Mouse (Mus musculus): ENCODE data around the gene Actg1. TPM values are rescaled to one million over a fixed set of nuclear protein-coding genes. Genes with fewer than 3 reads are reported as not detected.

Actg1 gene
- polyA plus RNA-seq, 1 experiment from 2014 or later: 2,033 TPM

- Histone ChIP-seq H3K27me3 (ENCODE audit: insufficient read depth, poor library complexity, severe bottlenecking) (no peaks in the 10 kb centered on the region), H3K27ac (no peak overlapping the region), H3K4me1 (peaks cover 37% of the 10 kb centered on the region), H3K36me3 (peaks cover 77% of the 10 kb centered on the region), H3K4me3 (peak overlapping the region; percentile 90; the same call in 1 of the 2 replicates), H3K9me3 (no peaks in the 10 kb centered on the region)
- 86% methylated on average over 17 of the region's 17 CpGs for WGBS
- DNase-seq (ENCODE audit: low spot score): no peak
Measured at GRCm38 (mm10) chr11:120376302-120377160, 28.2 kb upstream of the Actg1 start.

GRCm38 (mm10) chr11:120375324-120375723 lies 27.0 kb upstream of the Actg1 start:
- Histone ChIP-seq H3K27me3 (ENCODE audit: insufficient read depth, poor library complexity, severe bottlenecking) (no peaks in the 10 kb centered on the region), H3K27ac (no peak overlapping the region), H3K9me3 (no peaks in the 10 kb centered on the region), H3K4me3 (no peak overlapping the region), H3K36me3 (peaks cover 77% of the 10 kb centered on the region), H3K4me1 (peaks cover 31% of the 10 kb centered on the region)
- no peak for DNase-seq (ENCODE audit: low spot score)
- WGBS: 90% methylated on average over 10 of the region's 10 CpGs

GRCm38 (mm10) chr11:120373820-120374586 lies 25.7 kb upstream of the Actg1 start:
- WGBS: 89% methylated on average over 23 of the region's 23 CpGs
- no peaks in the 10 kb centered on the region for H3K9me3 ChIP-seq
- H3K36me3 ChIP-seq: peaks cover 85% of the 10 kb centered on the region
- no peak overlapping the region for H3K27ac ChIP-seq
- H3K27me3 ChIP-seq (ENCODE audit: insufficient read depth, poor library complexity, severe bottlenecking): no peaks in the 10 kb centered on the region
- no peak overlapping the region for H3K4me3 ChIP-seq
- no peak for DNase-seq (ENCODE audit: low spot score)
- H3K4me1 ChIP-seq: peaks cover 35% of the 10 kb centered on the region

GRCm38 (mm10) chr11:120373025-120373424 lies 24.7 kb upstream of the Actg1 start:
- no peak for DNase-seq (ENCODE audit: low spot score)
- Histone ChIP-seq H3K36me3 (peaks cover 90% of the 10 kb centered on the region), H3K27me3 (ENCODE audit: insufficient read depth, poor library complexity, severe bottlenecking) (no peaks in the 10 kb centered on the region), H3K27ac (no peak overlapping the region), H3K9me3 (no peaks in the 10 kb centered on the region), H3K4me3 (no peak overlapping the region), H3K4me1 (peaks cover 37% of the 10 kb centered on the region)
- 63% methylated on average over 13 of the region's 13 CpGs for WGBS

- peak overlapping the region; percentile 44; the same call in 1 of the 2 replicates for H3K27ac ChIP-seq
- 47% methylated on average over 8 of the region's 8 CpGs for WGBS
Measured at GRCm38 (mm10) chr11:120369656-120370055, 21.3 kb upstream of the Actg1 start.

GRCm38 (mm10) chr11:120366443-120367027 lies 18.2 kb upstream of the Actg1 start:
- no peak overlapping the region for H3K4me3 ChIP-seq
- no peaks in the 10 kb centered on the region for H3K27me3 ChIP-seq (ENCODE audit: insufficient read depth, poor library complexity, severe bottlenecking)
- 38% methylated on average over 7 of the region's 7 CpGs for WGBS
- no peaks in the 10 kb centered on the region for H3K9me3 ChIP-seq
- peaks cover 60% of the 10 kb centered on the region for H3K4me1 ChIP-seq
- H3K27ac ChIP-seq: peak overlapping the region; percentile 26; the same call in 1 of the 2 replicates
- peaks cover 30% of the 10 kb centered on the region for H3K36me3 ChIP-seq
- DNase-seq (ENCODE audit: low spot score): no peak

More at GRCm38 (mm10) chr11:120369656-120370055, 21.3 kb upstream of the Actg1 start:
- H3K4me1 ChIP-seq: peaks cover 52% of the 10 kb centered on the region
- H3K36me3 ChIP-seq: peaks cover 62% of the 10 kb centered on the region
- H3K27me3 ChIP-seq (ENCODE audit: insufficient read depth, poor library complexity, severe bottlenecking): no peaks in the 10 kb centered on the region
- H3K4me3 ChIP-seq: no peak overlapping the region
- DNase-seq (ENCODE audit: low spot score): no peak
- no peaks in the 10 kb centered on the region for H3K9me3 ChIP-seq

GRCm38 (mm10) chr11:120362891-120363290 lies 14.5 kb upstream of the Actg1 start:
- no peaks in the 10 kb centered on the region for H3K36me3 ChIP-seq
- H3K4me3 ChIP-seq: no peak overlapping the region
- peaks cover 75% of the 10 kb centered on the region for H3K4me1 ChIP-seq
- DNase-seq (ENCODE audit: low spot score): no peak
- H3K9me3 ChIP-seq: no peaks in the 10 kb centered on the region
- H3K27me3 ChIP-seq (ENCODE audit: insufficient read depth, poor library complexity, severe bottlenecking): no peaks in the 10 kb centered on the region; the same call in 1 of the 2 replicates
- WGBS: 74% methylated on average over 6 of the region's 6 CpGs
- no peak overlapping the region for H3K27ac ChIP-seq

- Histone ChIP-seq H3K4me1 (peaks cover 69% of the 10 kb centered on the region), H3K36me3 (no peaks in the 10 kb centered on the region), H3K9me3 (no peaks in the 10 kb centered on the region), H3K27ac (0 out of 2 replicates have a peak within 1 kb of the TSS, but pooled peaks have one; percentile 32), H3K4me3 (no peak within 1 kb of the TSS), H3K27me3 (ENCODE audit: insufficient read depth, poor library complexity, severe bottlenecking) (no peaks in the 10 kb centered on the region; the same call in 1 of the 2 replicates)
- no peak for DNase-seq (ENCODE audit: low spot score)
- WGBS: 80% methylated on average over 10 of the region's 10 CpGs
Measured at GRCm38 (mm10) chr11:120361295-120361694, 13.0 kb upstream of the Actg1 start, which contains the start of gene Fscn2. Gene Fscn2 (plus strand): TSS chr11:120361534.

GRCm38 (mm10) chr11:120360755-120361154 lies 12.4 kb upstream of the Actg1 start:
- Histone ChIP-seq H3K27ac (no peak overlapping the region), H3K4me1 (peaks cover 67% of the 10 kb centered on the region), H3K4me3 (no peak overlapping the region)

GRCm38 (mm10) chr11:120360062-120360461 lies 11.7 kb upstream of the Actg1 start:
- Histone ChIP-seq H3K4me1 (peaks cover 67% of the 10 kb centered on the region), H3K4me3 (no peak overlapping the region), H3K27me3 (ENCODE audit: insufficient read depth, poor library complexity, severe bottlenecking) (no peaks in the 10 kb centered on the region; the same call in 1 of the 2 replicates), H3K36me3 (no peaks in the 10 kb centered on the region), H3K9me3 (no peaks in the 10 kb centered on the region), H3K27ac (peak overlapping the region; percentile 19)
- no peak for DNase-seq (ENCODE audit: low spot score)
- WGBS: 49% methylated on average over 8 of the region's 8 CpGs

More at GRCm38 (mm10) chr11:120360755-120361154, 12.4 kb upstream of the Actg1 start:
- Histone ChIP-seq H3K36me3 (no peaks in the 10 kb centered on the region), H3K27me3 (ENCODE audit: insufficient read depth, poor library complexity, severe bottlenecking) (no peaks in the 10 kb centered on the region; the same call in 1 of the 2 replicates), H3K9me3 (no peaks in the 10 kb centered on the region)
- 81% methylated on average over 5 of the region's 5 CpGs for WGBS
- no peak for DNase-seq (ENCODE audit: low spot score)

GRCm38 (mm10) chr11:120359391-120359790 lies 11.0 kb upstream of the Actg1 start:
- WGBS: 81% methylated on average over 6 of the region's 6 CpGs
- H3K9me3 ChIP-seq: no peaks in the 10 kb centered on the region
- peak overlapping the region; percentile 19 for H3K27ac ChIP-seq
- DNase-seq (ENCODE audit: low spot score): no peak
- no peak overlapping the region for H3K4me3 ChIP-seq
- no peaks in the 10 kb centered on the region for H3K36me3 ChIP-seq
- no peaks in the 10 kb centered on the region; the same call in 1 of the 2 replicates for H3K27me3 ChIP-seq (ENCODE audit: insufficient read depth, poor library complexity, severe bottlenecking)
- H3K4me1 ChIP-seq: peaks cover 74% of the 10 kb centered on the region

GRCm38 (mm10) chr11:120357791-120358401 lies 9.6 kb upstream of the Actg1 start:
- Histone ChIP-seq H3K36me3 (no peaks in the 10 kb centered on the region), H3K27me3 (ENCODE audit: insufficient read depth, poor library complexity, severe bottlenecking) (no peaks in the 10 kb centered on the region; the same call in 1 of the 2 replicates), H3K27ac (peak overlapping the region; percentile 80), H3K4me1 (peaks cover 80% of the 10 kb centered on the region), H3K9me3 (no peaks in the 10 kb centered on the region), H3K4me3 (peak overlapping the region; percentile 31)
- no peak for DNase-seq (ENCODE audit: low spot score)
- 33% methylated on average over 10 of the region's 10 CpGs for WGBS
